Mouse (Mus musculus): Measurements from ENCODE around the gene Obscn.
A peak's percentile ranks its signal among the peaks of the same experiment; 100 is the strongest.

Obscn gene

GRCm38 (mm10) chr11:59044703-59045330 is 91.4 kb downstream of the Obscn start:
- peak; percentile 34 to 60 for DNase-seq

- no peak for DNase-seq
Observed at GRCm38 (mm10) chr11:59029003-59029402, 107.2 kb downstream of the Obscn start.

GRCm38 (mm10) chr11:59026411-59026810 is 109.8 kb downstream of the Obscn start:
- no peak for DNase-seq

GRCm38 (mm10) chr11:59015052-59015451 is 121.2 kb downstream of the Obscn start:
- DNase-seq: peak; percentile 22 to 56

GRCm38 (mm10) chr11:59002327-59003079 is 133.7 kb downstream of the Obscn start:
- DNase-seq: no peak

- DNase-seq: no peak
Observed at GRCm38 (mm10) chr11:59000635-59001034, 135.6 kb downstream of the Obscn start.

- DNase-seq: no peak
Observed at GRCm38 (mm10) chr11:58999830-59000229, 136.4 kb downstream of the Obscn start.

- DNase-seq: no peak
Observed at GRCm38 (mm10) chr11:58999158-58999557, 137.0 kb downstream of the Obscn start.

- DNase-seq: no peak
Observed at GRCm38 (mm10) chr11:58997541-58997940, 138.7 kb downstream of the Obscn start.

GRCm38 (mm10) chr11:58995807-58996370 is 140.3 kb downstream of the Obscn start:
- no peak for DNase-seq

- no peak for DNase-seq
Observed at GRCm38 (mm10) chr11:58995061-58995806, 141.0 kb downstream of the Obscn start.

GRCm38 (mm10) chr11:58994337-58994826 is 141.8 kb downstream of the Obscn start:
- peak; percentile 57 to 69 for DNase-seq

GRCm38 (mm10) chr11:58993091-58993670 is 143.0 kb downstream of the Obscn start:
- DNase-seq: no peak

GRCm38 (mm10) chr11:58991911-58992310 is 144.3 kb downstream of the Obscn start:
- DNase-seq: no peak

GRCm38 (mm10) chr11:58990794-58991193 is 145.4 kb downstream of the Obscn start:
- DNase-seq: peak in 1 of 2 experiments; percentile 39

GRCm38 (mm10) chr11:58990141-58990540 is 146.1 kb downstream of the Obscn start:
- DNase-seq: no peak

GRCm38 (mm10) chr11:58989166-58989565 is 147.0 kb downstream of the Obscn start:
- no peak for DNase-seq

GRCm38 (mm10) chr11:58985299-58985917 is 150.8 kb downstream of the Obscn start:
- DNase-seq: no peak

GRCm38 (mm10) chr11:58984657-58985056 is 151.5 kb downstream of the Obscn start:
- DNase-seq: no peak

GRCm38 (mm10) chr11:58983691-58984341 is 152.4 kb downstream of the Obscn start:
- DNase-seq: no peak

- no peak for DNase-seq
Observed at GRCm38 (mm10) chr11:58982471-58983097, 153.6 kb downstream of the Obscn start.

Measured in cerebellum, postnatal 25 days (tissue).